Mouse (Mus musculus): Measurements from ENCODE around the gene Samd4.

DNA sequence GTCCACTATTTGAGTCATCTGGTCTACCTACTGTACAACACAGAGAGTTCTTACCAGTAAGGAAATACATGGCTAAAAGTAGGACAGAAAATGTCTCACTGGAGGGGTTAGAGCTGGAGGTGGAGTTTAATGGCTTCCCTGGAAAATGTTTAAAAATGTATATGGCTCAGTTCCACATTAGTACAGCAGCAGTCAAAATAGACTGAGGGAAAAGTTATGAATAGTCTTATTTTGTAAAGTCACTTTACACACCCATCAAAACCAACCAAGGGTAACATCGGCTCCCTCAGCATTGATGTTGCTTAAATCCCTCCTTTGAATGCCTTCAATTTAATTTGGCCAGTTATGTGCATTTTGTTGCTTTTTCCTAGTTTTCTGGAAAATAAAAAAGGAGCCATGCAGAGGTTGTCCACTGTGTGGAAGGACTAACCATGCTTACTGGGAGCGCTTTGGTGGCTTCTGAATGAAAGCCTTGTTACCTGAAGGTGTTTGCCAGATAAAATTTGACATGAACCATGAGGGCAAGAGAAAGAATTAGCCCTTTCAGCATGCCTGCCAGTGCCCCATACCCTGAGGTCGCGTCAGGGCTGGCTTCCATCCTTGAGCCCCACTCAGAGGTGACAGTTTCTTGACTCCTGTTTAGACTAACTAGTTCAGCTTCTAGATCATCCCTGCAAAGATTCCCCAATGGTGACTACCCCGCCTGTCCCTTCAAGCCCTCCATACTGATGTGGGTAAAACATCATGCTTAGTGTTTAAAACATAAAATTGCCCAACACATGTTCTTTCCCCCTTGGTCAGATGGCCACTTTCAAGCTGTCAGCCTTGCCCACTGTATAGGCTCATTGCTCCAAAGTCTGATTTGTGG is 169.3 kb downstream of the Samd4 start:
- TF ChIP-seq GATA1 (IDR thresholded peaks at IDR 0.05; ENCODE audit: borderline replicate concordance, low read length) = no peak
- no peak for TF ChIP-seq FLI1 (IDR thresholded peaks at IDR 0.05; ENCODE audit: low read length)

Data from megakaryocyte, embryonic 14.5 days (primary cell).